Mouse (Mus musculus) gastrocnemius, adult 2 months (tissue): ENCODE measurements around the gene March1. TPM values are rescaled to one million over a fixed set of nuclear protein-coding genes. Genes with fewer than 3 reads are reported as not detected.

Experiments used
- DNase-seq: peaks from one replicate; pipeline ENCODE4 v3.0.0; 2022
- H3K27ac ChIP-seq: fragments of 200-600 bp; 2 replicates; pipeline ENCODE4 v1.8.1; 2022; ENCODE audit warnings: mild to moderate bottlenecking
- H3K4me3 ChIP-seq: fragments of 200-600 bp; 2 replicates; pipeline ENCODE4 v1.8.1; 2022; ENCODE audit warnings: mild to moderate bottlenecking, moderate library complexity
- CTCF ChIP-seq: fragments of 200-600 bp; IDR thresholded peaks from 2 replicates; pipeline ENCODE4 v1.8.1; 2022; ENCODE audit warnings: antibody characterized with exemption, mild to moderate bottlenecking, moderate library complexity
- intact Hi-C: fragments of 180-260 bp; cut with DNase I; formaldehyde crosslinking; loops from one replicate; pipeline ENCODE4 v1.15.1; 2025
- long read RNA-seq, 2 experiments: library from polyadenylated mRNA; stranded (forward); transcript quantifications; one replicate each; pipeline ENCODE4 v2.0.0; 2021
- total RNA-seq, 2 experiments: library from RNA; stranded (reverse); gene quantifications; 2 replicates each; pipeline ENCODE4 v1.2.3; 2021

The March1 gene
- total RNA-seq, result under 1 TPM; 0.20 to 0.42 TPM
- long read RNA-seq, experiment 1, result 0 reads
- long read RNA-seq, experiment 2, result 0 reads

- DNase-seq, result peak; percentile 11
- H3K4me3 ChIP-seq, result no peak within 1 kb of the TSS
- no peak within 1 kb of the TSS for H3K27ac ChIP-seq
- TF ChIP-seq CTCF, result no peak
- intact Hi-C loops, result no loop called here
These were observed at the start of gene March1 for GRCm38 (mm10) chr8:65617871-65618751. Gene March1 (plus strand): TSS chr8:65617900.

- no peak for TF ChIP-seq CTCF
- Histone ChIP-seq H3K4me3 (no peak overlapping the region), H3K27ac (no peak overlapping the region)
- intact Hi-C loops, result no loop called here
- no peak for DNase-seq
These were observed 30.8 kb upstream of the March1 start for GRCm38 (mm10) chr8:65586909-65587308.

GRCm38 (mm10) chr8:65603241-65603640 is 14.5 kb upstream of the March1 start:
- intact Hi-C loops, result no loop called here
- DNase-seq, result no peak

DNA sequence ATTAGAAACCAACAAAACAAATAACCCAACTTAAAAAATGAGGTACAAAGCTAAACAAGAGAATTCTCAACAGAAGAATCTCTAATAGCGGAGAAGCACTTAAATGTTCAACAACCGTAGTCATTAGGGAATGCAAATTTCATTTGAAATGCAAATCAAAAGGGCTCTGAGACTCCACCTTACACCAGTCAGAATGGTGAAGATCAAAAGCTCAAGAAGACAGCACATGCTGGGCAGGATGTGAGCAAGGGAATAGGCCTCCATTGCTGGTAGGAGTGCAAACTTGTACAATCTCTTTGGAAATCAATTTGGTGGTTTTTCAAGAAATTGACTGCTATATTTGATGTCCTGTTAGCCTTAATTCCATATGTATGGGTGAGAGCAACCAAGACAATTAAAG is 8.2 kb upstream of the March1 start:
- no peak for TF ChIP-seq CTCF
- no peak for DNase-seq
- H3K4me3 ChIP-seq, result no peak overlapping the region
- no peak overlapping the region for H3K27ac ChIP-seq
- intact Hi-C loops, result no loop called here

More at GRCm38 (mm10) chr8:65603241-65603640, 14.5 kb upstream of the March1 start:
- no peak for TF ChIP-seq CTCF
- Histone ChIP-seq H3K4me3 (no peak overlapping the region), H3K27ac (no peak overlapping the region)

DNA sequence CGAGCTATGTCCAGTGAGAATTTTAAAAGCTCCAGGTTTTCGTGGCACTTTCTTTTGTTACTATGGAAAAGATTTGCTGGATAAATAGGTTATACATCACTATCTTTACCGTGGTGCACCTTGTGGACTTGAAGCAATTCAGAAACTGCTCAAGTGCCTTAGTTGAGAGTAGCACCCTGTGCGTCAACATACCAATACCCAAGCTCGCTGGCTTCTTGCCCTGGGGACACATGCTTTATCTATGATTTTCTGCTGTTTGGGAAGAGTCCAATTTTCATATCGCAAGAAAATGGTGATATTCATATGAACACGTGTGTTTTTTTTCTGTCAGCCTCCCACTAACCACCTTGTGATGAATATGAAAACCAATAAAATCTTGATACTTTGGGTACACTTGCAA is 1.3 kb downstream of the March1 start:
- DNase-seq, result no peak
- intact Hi-C loops, result no loop called here
- TF ChIP-seq CTCF, result no peak
- no peak overlapping the region for H3K27ac ChIP-seq
- H3K4me3 ChIP-seq, result no peak overlapping the region

- DNase-seq, result no peak
- Histone ChIP-seq H3K27ac (no peak overlapping the region), H3K4me3 (no peak overlapping the region)
- no peak for TF ChIP-seq CTCF
- intact Hi-C loops, result no loop called here
These were observed 27.2 kb downstream of the March1 start for GRCm38 (mm10) chr8:65644931-65645330.

GRCm38 (mm10) chr8:65645502-65645901 is 27.8 kb downstream of the March1 start:
- no peak for TF ChIP-seq CTCF
- no peak for DNase-seq
- Histone ChIP-seq H3K27ac (no peak overlapping the region), H3K4me3 (no peak overlapping the region)
- intact Hi-C loops, result no loop called here

- no peak for TF ChIP-seq CTCF
- Histone ChIP-seq H3K4me3 (no peak overlapping the region), H3K27ac (no peak overlapping the region)
- no peak for DNase-seq
- intact Hi-C loops, result no loop called here
These were observed 28.2 kb downstream of the March1 start for GRCm38 (mm10) chr8:65645945-65646344.

DNA sequence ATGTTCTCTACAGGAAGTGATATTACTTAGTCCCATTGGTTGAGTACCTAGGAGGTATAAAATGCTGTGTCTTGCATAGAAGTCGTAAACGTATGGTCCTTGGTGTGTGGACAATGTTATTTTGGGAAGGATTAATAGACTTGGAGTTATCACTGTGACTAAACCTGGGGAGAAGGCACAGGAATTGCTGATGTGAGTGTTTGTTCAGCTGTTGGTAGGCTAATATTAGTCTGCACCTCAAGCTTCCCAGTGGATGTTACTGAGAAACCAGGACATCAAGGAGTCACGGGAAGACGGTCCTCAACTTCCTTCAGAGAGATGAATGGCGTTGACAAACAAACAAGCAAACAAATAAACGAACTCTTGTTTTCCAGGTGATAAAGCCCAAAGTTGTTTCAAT is 38.2 kb downstream of the March1 start:
- intact Hi-C loops, result no loop called here
- no peak for DNase-seq
- TF ChIP-seq CTCF, result no peak
- H3K4me3 ChIP-seq, result no peak overlapping the region
- no peak overlapping the region for H3K27ac ChIP-seq

- no peak for DNase-seq
- TF ChIP-seq CTCF, result no peak
- Histone ChIP-seq H3K4me3 (no peak overlapping the region), H3K27ac (no peak overlapping the region)
- intact Hi-C loops, result no loop called here
These were observed 44.2 kb downstream of the March1 start for GRCm38 (mm10) chr8:65661885-65662284.

- no peak for DNase-seq
- Histone ChIP-seq H3K27ac (no peak overlapping the region), H3K4me3 (no peak overlapping the region)
- no peak for TF ChIP-seq CTCF
- intact Hi-C loops, result no loop called here
These were observed 48.1 kb downstream of the March1 start for GRCm38 (mm10) chr8:65665786-65666185.

- H3K4me3 ChIP-seq, result no peak overlapping the region
- no peak for DNase-seq
- intact Hi-C loops, result no loop called here
- H3K27ac ChIP-seq, result no peak overlapping the region
- TF ChIP-seq CTCF, result no peak
These were observed 125.4 kb downstream of the March1 start for GRCm38 (mm10) chr8:65743066-65743465.

DNA sequence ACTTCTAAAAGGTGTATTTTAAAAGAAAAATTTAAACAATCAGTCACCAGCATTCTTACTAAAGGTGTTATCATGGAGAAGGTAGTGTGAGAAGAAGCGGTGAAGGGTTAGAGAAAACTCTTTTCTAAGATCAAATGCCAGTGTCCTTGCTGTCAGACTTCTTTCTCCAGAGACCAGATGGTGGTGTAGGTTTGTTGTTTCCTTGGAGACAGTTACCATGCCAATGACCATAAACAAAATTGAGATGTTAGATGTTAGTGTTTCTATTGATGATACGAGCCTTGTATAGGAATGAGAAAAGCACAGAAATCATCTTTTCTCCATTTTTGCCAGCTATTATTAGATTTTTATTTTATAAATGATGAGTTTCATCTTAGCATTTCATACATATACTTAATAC is 158.1 kb downstream of the March1 start:
- Histone ChIP-seq H3K4me3 (no peak overlapping the region), H3K27ac (no peak overlapping the region)
- DNase-seq, result no peak
- intact Hi-C loops, result no loop called here
- TF ChIP-seq CTCF, result no peak

DNA sequence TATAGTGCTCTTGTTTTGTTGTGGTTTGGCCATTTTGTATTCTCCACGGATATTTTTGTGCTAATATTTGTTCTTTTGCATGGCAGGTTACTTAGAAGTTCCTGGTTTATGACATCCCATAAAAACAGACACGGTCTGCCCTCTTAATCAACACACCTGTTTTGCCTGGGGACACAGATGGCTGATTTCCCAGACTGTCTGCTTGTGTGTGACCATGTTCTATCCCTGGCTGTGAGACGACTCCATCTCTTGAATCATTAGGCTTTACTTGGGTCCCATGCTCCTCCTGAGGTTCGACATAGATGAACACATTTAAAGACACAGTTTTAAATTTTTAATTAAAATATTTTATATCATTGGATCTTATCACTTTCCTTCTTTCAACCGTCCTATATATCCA is 163.5 kb downstream of the March1 start:
- no peak for DNase-seq
- no peak overlapping the region for H3K27ac ChIP-seq
- TF ChIP-seq CTCF, result no peak
- no peak overlapping the region for H3K4me3 ChIP-seq
- intact Hi-C loops, result no loop called here
